Mouse (Mus musculus) stomach, postnatal 0 days (tissue): ENCODE data around the gene Esf1.

ENCODE experiments used
- CTCF ChIP-seq: IDR thresholded peaks from 2 replicates; pipeline ENCODE4 v1.5.1; 2016; ENCODE audit warnings: antibody characterized with exemption, low read depth, mild to moderate bottlenecking, moderate library complexity
- EP300 ChIP-seq: optimal IDR thresholded peaks from 2 replicates; pipeline ENCODE3; 2016; ENCODE audit warnings: antibody characterized with exemption

DNA sequence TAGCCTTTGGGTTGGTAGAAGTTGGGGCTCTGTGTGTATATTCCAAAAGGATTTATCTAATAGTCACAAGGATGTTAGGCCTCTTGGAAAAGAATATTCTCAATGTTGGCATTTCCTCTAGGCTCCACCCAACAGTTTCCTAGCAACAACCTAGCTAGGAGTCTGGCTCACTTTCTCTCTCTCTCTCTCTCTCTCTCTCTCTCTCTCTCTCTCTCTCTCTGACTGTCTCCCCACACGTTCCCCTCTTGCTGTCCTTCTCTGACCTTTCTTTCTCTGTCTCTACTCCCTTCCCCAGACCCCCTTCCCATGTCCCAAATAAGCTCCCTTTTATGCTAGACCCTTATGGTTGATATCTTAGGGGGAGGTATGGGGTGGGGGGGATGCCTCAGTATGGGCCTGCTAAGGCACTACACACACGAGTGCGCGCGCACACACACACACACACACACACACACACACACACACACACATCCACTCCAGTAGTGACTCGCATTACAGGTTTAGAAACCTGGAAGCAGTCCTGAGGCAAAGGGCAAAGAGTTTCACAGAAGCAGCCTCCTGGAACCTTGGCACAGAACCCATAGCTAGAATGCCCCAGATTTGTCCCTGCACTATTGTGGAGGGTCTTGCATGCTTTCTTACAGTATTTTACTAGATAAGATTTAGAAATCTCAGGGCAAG lies 91.6 kb downstream of the Esf1 start:
- TF ChIP-seq CTCF (no peak), EP300 (no peak)
